Mouse (Mus musculus) MEL-GATA-1-ER (cell line): ENCODE results near the gene Lamc3.
"Not testable (repeated sequence)": the region's sequence is repeated elsewhere in the genome, so short reads cannot be mapped to it uniquely, and the experiment has no call there.

Experiments used
- DNase-seq: peaks from one replicate; pipeline ENCODE4 v3.0.0-alpha.2; 2012; ENCODE audit warnings: low read depth; ENCODE audit errors: extremely low read depth

The Lamc3 gene

DNA sequence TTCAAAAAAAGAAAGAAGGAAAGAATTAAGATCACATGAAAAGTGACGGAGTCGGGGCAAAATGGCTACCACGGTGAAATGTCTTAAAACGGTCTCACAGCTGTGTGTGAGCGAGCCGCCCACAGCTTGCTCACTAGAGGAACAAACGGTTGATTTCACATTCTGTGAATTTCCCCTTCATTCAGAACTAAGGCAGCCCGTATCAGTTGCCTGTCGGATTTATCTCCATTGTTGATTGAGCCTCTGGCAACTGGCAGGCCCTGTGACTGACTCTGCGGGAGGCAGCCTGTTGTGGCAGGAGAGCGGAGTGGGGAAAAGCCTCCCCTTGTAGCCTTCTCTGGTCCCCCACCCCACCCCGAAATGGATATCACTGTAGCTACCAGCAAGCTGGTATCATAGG is 10.6 kb upstream of the Lamc3 start:
- DNase-seq: peak; percentile 6

DNA sequence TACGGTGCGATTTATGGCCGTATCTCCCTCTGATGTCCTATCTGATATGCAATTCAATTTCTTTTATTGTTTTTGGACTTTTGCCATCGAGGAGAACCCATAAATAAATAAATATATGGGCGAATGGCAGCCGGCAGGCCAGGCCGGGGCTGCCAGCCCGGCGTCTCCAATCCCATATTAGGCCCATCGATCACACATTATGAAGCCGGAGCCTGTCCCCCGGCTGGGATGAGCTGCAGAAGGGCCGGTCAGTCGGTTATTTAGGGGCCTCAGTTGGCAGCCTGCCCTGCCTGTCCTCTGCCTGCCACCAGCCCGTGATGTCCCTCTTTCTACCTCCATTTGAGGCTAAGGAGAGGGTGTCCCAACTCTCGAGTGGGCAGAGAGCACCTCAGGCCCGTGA is 8.5 kb upstream of the Lamc3 start:
- DNase-seq: no peak

DNA sequence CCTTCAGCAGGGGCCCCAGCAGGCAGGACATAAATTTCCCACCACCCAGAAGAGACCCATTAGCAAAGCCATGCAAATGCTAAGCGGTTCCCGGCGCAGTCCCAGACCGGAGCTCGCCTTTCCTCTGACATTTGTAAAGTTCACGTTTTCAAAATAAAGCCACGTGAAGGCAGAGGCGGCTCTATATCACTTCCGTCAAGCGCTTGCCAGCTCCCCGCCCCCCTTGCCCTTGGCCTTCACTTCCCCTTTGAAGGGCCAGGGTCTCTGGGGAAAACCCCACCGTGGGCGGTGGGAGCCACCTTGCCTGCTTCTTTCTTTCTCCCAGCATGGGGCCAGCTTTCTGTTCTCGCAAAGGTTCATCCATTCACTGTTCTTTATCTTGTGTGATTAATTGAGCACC is 6.2 kb upstream of the Lamc3 start:
- DNase-seq: no peak

GRCm38 (mm10) chr2:31883061-31883460 is 4.0 kb upstream of the Lamc3 start:
- DNase-seq: no peak

GRCm38 (mm10) chr2:31884806-31885205 is 2.3 kb upstream of the Lamc3 start:
- no peak for DNase-seq

- no peak for DNase-seq
Measured at GRCm38 (mm10) chr2:31888871-31889270, 1.8 kb downstream of the Lamc3 start.

- DNase-seq: no peak
Measured at GRCm38 (mm10) chr2:31891219-31891618, 4.1 kb downstream of the Lamc3 start.

GRCm38 (mm10) chr2:31893110-31893669 is 6.1 kb downstream of the Lamc3 start:
- no peak for DNase-seq

DNA sequence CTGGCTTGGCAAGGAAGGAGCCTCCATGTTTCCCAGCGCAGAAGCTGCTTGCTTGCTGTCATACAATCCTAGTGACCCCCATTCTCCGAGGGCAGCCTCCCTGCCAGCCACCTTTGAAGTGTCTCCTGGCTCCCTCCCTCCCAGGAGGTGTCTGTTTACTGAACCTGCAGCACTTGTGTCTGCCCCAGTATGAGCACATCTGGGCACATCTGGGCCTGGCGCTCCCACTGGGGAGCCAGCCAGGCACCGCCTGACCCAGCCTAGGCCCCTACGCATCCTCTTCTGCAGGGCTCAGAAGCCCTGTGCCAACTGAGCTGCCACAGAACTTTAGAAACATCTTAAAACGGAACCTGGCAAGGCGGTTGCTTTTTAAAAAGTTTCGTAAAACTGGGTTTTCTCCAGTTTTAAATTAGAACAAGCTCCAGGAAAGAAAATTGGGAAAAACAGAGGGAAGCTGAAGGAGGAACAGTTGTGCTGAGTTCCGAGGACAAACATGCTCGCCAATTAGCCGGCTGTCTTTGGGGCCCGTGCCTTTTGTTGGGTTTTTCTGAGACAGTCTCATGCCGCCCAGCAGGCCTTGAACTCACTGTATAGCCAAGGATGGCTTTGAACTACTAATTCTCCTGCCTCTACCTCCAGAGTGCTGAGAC is 7.3 kb downstream of the Lamc3 start:
- DNase-seq: no peak

GRCm38 (mm10) chr2:31900932-31901331 is 13.8 kb downstream of the Lamc3 start:
- no peak for DNase-seq

GRCm38 (mm10) chr2:31901659-31902362 is 14.7 kb downstream of the Lamc3 start:
- DNase-seq: peak; percentile 33

GRCm38 (mm10) chr2:31904089-31904488 is 17.0 kb downstream of the Lamc3 start:
- no peak for DNase-seq

GRCm38 (mm10) chr2:31904622-31905021 is 17.5 kb downstream of the Lamc3 start:
- no peak for DNase-seq

- DNase-seq: no peak
Measured at GRCm38 (mm10) chr2:31905682-31906081, 18.6 kb downstream of the Lamc3 start.

GRCm38 (mm10) chr2:31906407-31906806 is 19.3 kb downstream of the Lamc3 start:
- no peak for DNase-seq

DNA sequence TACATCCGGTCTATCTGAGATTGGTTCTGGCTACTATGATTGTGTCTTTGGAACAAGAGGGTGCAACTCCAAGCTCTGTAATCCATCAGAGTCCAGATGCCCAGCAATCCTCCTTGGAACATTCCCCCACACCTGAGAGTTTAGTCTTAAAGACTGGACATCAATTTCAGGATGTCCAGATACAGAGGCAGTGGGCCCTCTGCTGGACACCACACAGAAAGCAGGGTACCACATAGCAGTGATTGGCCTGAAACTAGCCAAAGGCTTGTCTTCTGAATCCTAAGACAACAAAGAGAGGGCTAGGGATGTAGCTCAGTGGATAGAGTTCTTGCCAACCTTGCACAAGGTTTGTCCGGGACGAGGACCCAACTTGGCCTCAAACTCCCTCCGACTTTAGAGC is 25.5 kb downstream of the Lamc3 start:
- no peak for DNase-seq

DNA sequence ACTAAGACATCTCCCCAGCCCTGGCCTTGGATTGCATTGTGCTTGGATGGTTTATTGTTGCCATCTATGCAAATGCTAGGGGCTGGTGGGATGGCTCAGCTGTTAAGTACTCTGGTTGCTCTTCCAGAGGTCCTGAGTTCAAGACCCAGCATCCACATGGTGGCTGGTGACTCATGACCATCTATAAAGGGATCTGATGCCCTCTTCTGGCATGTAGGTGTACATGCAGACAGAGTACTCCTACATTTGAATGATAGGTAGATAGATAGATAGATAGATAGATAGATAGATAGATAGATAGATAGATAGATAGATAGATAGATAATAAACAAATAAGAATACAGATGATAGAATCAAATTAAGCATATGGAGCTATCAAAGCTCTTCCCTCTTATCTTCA is 27.1 kb downstream of the Lamc3 start:
- not testable (repeated sequence) for DNase-seq

- DNase-seq: peak; percentile 39
Measured at GRCm38 (mm10) chr2:31915112-31915511, 28.0 kb downstream of the Lamc3 start.

DNA sequence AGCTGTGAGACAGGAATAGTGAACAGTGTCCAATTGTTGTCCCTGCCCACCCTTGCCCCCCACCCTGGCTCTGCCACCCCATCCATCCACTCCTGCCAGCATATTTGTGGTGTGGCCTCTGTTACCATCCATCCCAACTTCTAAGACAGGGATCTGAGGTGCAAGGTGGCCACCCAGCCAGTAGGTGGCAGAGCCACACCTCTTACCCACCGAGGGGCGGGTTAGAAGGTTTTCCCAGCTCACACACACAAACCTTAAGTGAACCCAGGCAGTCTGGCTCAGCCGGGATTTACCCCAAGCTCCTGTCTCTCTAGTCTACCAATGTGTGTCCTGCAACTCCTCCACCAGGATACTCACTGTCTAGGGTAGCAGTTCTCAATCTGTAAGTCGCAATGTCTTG is 30.5 kb downstream of the Lamc3 start:
- peak; percentile 10 for DNase-seq

DNA sequence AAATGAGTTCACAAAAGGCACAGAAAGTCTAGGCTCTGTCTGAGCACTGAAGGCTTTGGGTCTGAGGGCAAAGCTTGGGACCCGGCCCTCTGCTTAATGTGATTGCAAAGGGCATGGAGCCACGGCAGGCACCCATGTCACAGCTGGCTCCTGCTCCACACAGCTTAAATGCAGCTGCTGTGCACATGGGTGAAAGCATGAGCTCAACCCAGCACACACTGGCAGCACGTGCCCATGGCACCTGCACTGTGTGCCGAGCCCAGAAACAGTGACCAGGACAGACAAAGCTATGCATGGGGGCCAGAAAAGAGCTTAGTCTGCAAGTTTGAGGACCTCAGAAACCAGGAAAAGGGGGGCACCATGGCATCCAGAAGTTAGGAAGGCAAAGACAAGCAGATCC is 36.6 kb downstream of the Lamc3 start:
- DNase-seq: no peak

GRCm38 (mm10) chr2:31924811-31925210 is 37.7 kb downstream of the Lamc3 start:
- no peak for DNase-seq

- DNase-seq: no peak
Measured at GRCm38 (mm10) chr2:31925936-31926335, 38.8 kb downstream of the Lamc3 start.

GRCm38 (mm10) chr2:31929664-31930063 is 42.6 kb downstream of the Lamc3 start:
- DNase-seq: no peak
